Mouse (Mus musculus): ENCODE measurements around the gene Xrcc4. TPM values are rescaled to one million over a fixed set of nuclear protein-coding genes. Genes with fewer than 3 reads are reported as not detected.

The Xrcc4 gene
- polyA plus RNA-seq, 1 experiment from 2014 or later: 15.6 TPM

GRCm38 (mm10) chr13:89878832-89879468, 210.5 kb downstream of the Xrcc4 start:
- Histone ChIP-seq H3K9ac (replicated peaks; ENCODE audit: low read length) (no peak overlapping the region), H3K4me1 (ENCODE audit: control insufficient read depth, insufficient read depth, low read length) (peaks cover 13% of the 10 kb centered on the region; the same call in 1 of the 2 replicates), H3K4me3 (replicated peaks; ENCODE audit: low read depth, low read length) (no peak overlapping the region), H3K36me3 (ENCODE audit: control insufficient read depth, insufficient read depth, low read length) (no peaks in the 10 kb centered on the region), H3K27me3 (ENCODE audit: control insufficient read depth, insufficient read depth, low read length) (no peaks in the 10 kb centered on the region), H3K9me3 (ENCODE audit: control insufficient read depth, low read length) (no peaks in the 10 kb centered on the region), H3K4me2 (ENCODE audit: low read length) (peak overlapping the region; percentile 15; the same call in 1 of the 2 replicates), H3K27ac (replicated peaks; ENCODE audit: low read depth, low read length) (0 out of 2 replicates have a peak overlapping the region, but pooled peaks have one; percentile 52)
- ATAC-seq (ENCODE audit: low FRiP score, low TSS enrichment): peak; percentile 66; the same call in 1 of the 2 replicates
- WGBS: 61% methylated on average over 10 of the region's 10 CpGs
- peak; percentile 48 for DNase-seq

GRCm38 (mm10) chr13:89875499-89875898, 213.9 kb downstream of the Xrcc4 start:
- Histone ChIP-seq H3K27me3 (ENCODE audit: control insufficient read depth, insufficient read depth, low read length) (no peaks in the 10 kb centered on the region), H3K36me3 (ENCODE audit: control insufficient read depth, insufficient read depth, low read length) (no peaks in the 10 kb centered on the region), H3K9ac (replicated peaks; ENCODE audit: low read length) (no peak overlapping the region), H3K4me1 (ENCODE audit: control insufficient read depth, insufficient read depth, low read length) (peaks cover 8% of the 10 kb centered on the region; the same call in 1 of the 2 replicates), H3K4me2 (ENCODE audit: low read length) (no peak overlapping the region), H3K4me3 (replicated peaks; ENCODE audit: low read depth, low read length) (no peak overlapping the region), H3K9me3 (ENCODE audit: control insufficient read depth, low read length) (no peaks in the 10 kb centered on the region), H3K27ac (replicated peaks; ENCODE audit: low read depth, low read length) (no peak overlapping the region)
- DNase-seq (no peak), ATAC-seq (ENCODE audit: low FRiP score, low TSS enrichment) (no peak)
- WGBS: 98% methylated on average over 4 of the region's 4 CpGs

DNA sequence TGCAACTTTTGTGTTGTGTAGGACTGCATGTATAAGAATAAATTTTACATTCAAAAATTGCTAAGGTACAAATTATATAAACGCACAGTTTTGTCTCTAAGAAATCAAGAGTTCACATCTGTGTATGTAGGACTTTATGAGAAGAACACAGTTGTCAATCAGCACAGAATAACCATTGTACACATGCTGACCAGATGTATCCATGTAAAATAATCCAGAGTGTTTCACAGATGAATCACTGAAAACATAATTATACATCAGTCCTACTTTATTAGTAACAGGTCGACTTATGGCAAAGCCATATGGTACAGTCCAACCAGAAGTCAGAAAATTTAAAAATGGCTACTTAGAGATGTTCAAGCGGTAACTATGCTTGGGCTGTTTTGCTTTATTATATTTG, 216.7 kb downstream of the Xrcc4 start:
- no peaks in the 10 kb centered on the region for H3K36me3 ChIP-seq (ENCODE audit: control insufficient read depth, insufficient read depth, low read length)
- H3K9ac ChIP-seq (replicated peaks; ENCODE audit: low read length): no peak overlapping the region
- DNase-seq (no peak), ATAC-seq (ENCODE audit: low FRiP score, low TSS enrichment) (no peak)
- H3K4me2 ChIP-seq (ENCODE audit: low read length): no peak overlapping the region
- H3K4me3 ChIP-seq (replicated peaks; ENCODE audit: low read depth, low read length): no peak overlapping the region
- no peak overlapping the region for H3K27ac ChIP-seq (replicated peaks; ENCODE audit: low read depth, low read length)
- no peaks in the 10 kb centered on the region for H3K27me3 ChIP-seq (ENCODE audit: control insufficient read depth, insufficient read depth, low read length)
- 91% methylated on average over 3 of the region's 3 CpGs for WGBS
- no peaks in the 10 kb centered on the region for H3K9me3 ChIP-seq (ENCODE audit: control insufficient read depth, low read length)
- no peaks in the 10 kb centered on the region for H3K4me1 ChIP-seq (ENCODE audit: control insufficient read depth, insufficient read depth, low read length)

GRCm38 (mm10) chr13:89854139-89854538, 235.3 kb downstream of the Xrcc4 start:
- Histone ChIP-seq H3K9ac (replicated peaks; ENCODE audit: low read length) (no peak overlapping the region), H3K36me3 (ENCODE audit: control insufficient read depth, insufficient read depth, low read length) (no peaks in the 10 kb centered on the region), H3K4me1 (ENCODE audit: control insufficient read depth, insufficient read depth, low read length) (no peaks in the 10 kb centered on the region), H3K27ac (replicated peaks; ENCODE audit: low read depth, low read length) (no peak overlapping the region), H3K4me2 (ENCODE audit: low read length) (no peak overlapping the region), H3K27me3 (ENCODE audit: control insufficient read depth, insufficient read depth, low read length) (no peaks in the 10 kb centered on the region), H3K9me3 (ENCODE audit: control insufficient read depth, low read length) (no peaks in the 10 kb centered on the region), H3K4me3 (replicated peaks; ENCODE audit: low read depth, low read length) (no peak overlapping the region)
- 85% methylated on average over 5 of the region's 5 CpGs for WGBS
- ATAC-seq (ENCODE audit: low FRiP score, low TSS enrichment): no peak
- DNase-seq: no peak

GRCm38 (mm10) chr13:89850746-89851145, 238.7 kb downstream of the Xrcc4 start:
- H3K4me3 ChIP-seq (replicated peaks; ENCODE audit: low read depth, low read length): no peak overlapping the region
- no peak overlapping the region for H3K9ac ChIP-seq (replicated peaks; ENCODE audit: low read length)
- DNase-seq: peak; percentile 15
- no peaks in the 10 kb centered on the region for H3K27me3 ChIP-seq (ENCODE audit: control insufficient read depth, insufficient read depth, low read length)
- no peak overlapping the region for H3K4me2 ChIP-seq (ENCODE audit: low read length)
- no peaks in the 10 kb centered on the region for H3K4me1 ChIP-seq (ENCODE audit: control insufficient read depth, insufficient read depth, low read length)
- peak; percentile 65 for ATAC-seq (ENCODE audit: low FRiP score, low TSS enrichment)
- no peaks in the 10 kb centered on the region for H3K36me3 ChIP-seq (ENCODE audit: control insufficient read depth, insufficient read depth, low read length)
- H3K27ac ChIP-seq (replicated peaks; ENCODE audit: low read depth, low read length): no peak overlapping the region
- 72% methylated on average over 2 of the region's 2 CpGs for WGBS
- H3K9me3 ChIP-seq (ENCODE audit: control insufficient read depth, low read length): no peaks in the 10 kb centered on the region

GRCm38 (mm10) chr13:89849955-89850354, 239.5 kb downstream of the Xrcc4 start:
- Histone ChIP-seq H3K9me3 (ENCODE audit: control insufficient read depth, low read length) (no peaks in the 10 kb centered on the region), H3K36me3 (ENCODE audit: control insufficient read depth, insufficient read depth, low read length) (no peaks in the 10 kb centered on the region), H3K27me3 (ENCODE audit: control insufficient read depth, insufficient read depth, low read length) (no peaks in the 10 kb centered on the region), H3K4me1 (ENCODE audit: control insufficient read depth, insufficient read depth, low read length) (no peaks in the 10 kb centered on the region), H3K9ac (replicated peaks; ENCODE audit: low read length) (no peak overlapping the region), H3K4me2 (ENCODE audit: low read length) (no peak overlapping the region), H3K27ac (replicated peaks; ENCODE audit: low read depth, low read length) (no peak overlapping the region), H3K4me3 (replicated peaks; ENCODE audit: low read depth, low read length) (no peak overlapping the region)
- no peak for DNase-seq
- no peak for ATAC-seq (ENCODE audit: low FRiP score, low TSS enrichment)
- WGBS: 85% methylated on average over 1 of the region's 1 CpGs

- no peak overlapping the region for H3K4me3 ChIP-seq (replicated peaks; ENCODE audit: low read depth, low read length)
- H3K27ac ChIP-seq (replicated peaks; ENCODE audit: low read depth, low read length): no peak overlapping the region
- H3K9me3 ChIP-seq (ENCODE audit: control insufficient read depth, low read length): no peaks in the 10 kb centered on the region
- no peaks in the 10 kb centered on the region for H3K27me3 ChIP-seq (ENCODE audit: control insufficient read depth, insufficient read depth, low read length)
- DNase-seq (no peak), ATAC-seq (ENCODE audit: low FRiP score, low TSS enrichment) (no peak)
- no peaks in the 10 kb centered on the region for H3K36me3 ChIP-seq (ENCODE audit: control insufficient read depth, insufficient read depth, low read length)
- no peaks in the 10 kb centered on the region for H3K4me1 ChIP-seq (ENCODE audit: control insufficient read depth, insufficient read depth, low read length)
- WGBS: 94% methylated on average over 3 of the region's 3 CpGs
- H3K9ac ChIP-seq (replicated peaks; ENCODE audit: low read length): no peak overlapping the region
- H3K4me2 ChIP-seq (ENCODE audit: low read length): no peak overlapping the region
Observed at GRCm38 (mm10) chr13:89838635-89839034, 250.8 kb downstream of the Xrcc4 start.

DNA sequence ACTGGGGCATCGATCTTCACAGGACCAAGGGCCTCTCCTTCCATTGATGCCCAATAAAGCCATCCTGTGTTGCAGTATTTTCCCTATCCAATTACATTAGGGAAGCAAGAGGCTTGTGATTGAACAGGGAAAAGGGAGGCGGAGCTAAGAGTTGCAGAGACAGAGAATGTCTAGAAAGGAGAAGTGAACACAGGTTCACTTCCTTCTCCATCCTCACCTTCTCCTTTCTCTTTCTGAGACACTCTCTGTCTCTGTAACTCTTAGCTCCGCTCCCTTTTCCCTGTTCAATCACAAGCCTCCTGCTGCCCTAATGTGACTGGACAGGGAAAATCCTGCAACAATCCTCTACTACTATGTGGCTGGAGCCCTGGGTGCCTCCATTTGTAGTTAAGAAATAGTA, 254.9 kb downstream of the Xrcc4 start:
- H3K4me2 ChIP-seq (ENCODE audit: low read length): no peak overlapping the region
- no peak overlapping the region for H3K4me3 ChIP-seq (replicated peaks; ENCODE audit: low read depth, low read length)
- no peaks in the 10 kb centered on the region for H3K4me1 ChIP-seq (ENCODE audit: control insufficient read depth, insufficient read depth, low read length)
- 75% methylated on average over 3 of the region's 3 CpGs for WGBS
- H3K9ac ChIP-seq (replicated peaks; ENCODE audit: low read length): no peak overlapping the region
- DNase-seq (no peak), ATAC-seq (ENCODE audit: low FRiP score, low TSS enrichment) (no peak)
- no peaks in the 10 kb centered on the region for H3K36me3 ChIP-seq (ENCODE audit: control insufficient read depth, insufficient read depth, low read length)
- no peaks in the 10 kb centered on the region for H3K9me3 ChIP-seq (ENCODE audit: control insufficient read depth, low read length)
- H3K27ac ChIP-seq (replicated peaks; ENCODE audit: low read depth, low read length): no peak overlapping the region
- H3K27me3 ChIP-seq (ENCODE audit: control insufficient read depth, insufficient read depth, low read length): no peaks in the 10 kb centered on the region

GRCm38 (mm10) chr13:89833053-89833670, 256.2 kb downstream of the Xrcc4 start:
- Histone ChIP-seq H3K36me3 (ENCODE audit: control insufficient read depth, insufficient read depth, low read length) (no peaks in the 10 kb centered on the region), H3K27ac (replicated peaks; ENCODE audit: low read depth, low read length) (no peak overlapping the region), H3K4me2 (ENCODE audit: low read length) (no peak overlapping the region), H3K9ac (replicated peaks; ENCODE audit: low read length) (no peak overlapping the region), H3K9me3 (ENCODE audit: control insufficient read depth, low read length) (no peaks in the 10 kb centered on the region), H3K27me3 (ENCODE audit: control insufficient read depth, insufficient read depth, low read length) (no peaks in the 10 kb centered on the region), H3K4me1 (ENCODE audit: control insufficient read depth, insufficient read depth, low read length) (no peaks in the 10 kb centered on the region), H3K4me3 (replicated peaks; ENCODE audit: low read depth, low read length) (no peak overlapping the region)
- ATAC-seq (ENCODE audit: low FRiP score, low TSS enrichment) (no peak), DNase-seq (no peak)
- WGBS: 80% methylated on average over 2 of the region's 2 CpGs

All from midbrain, embryonic 14.5 days (tissue).